Mouse (Mus musculus) olfactory bulb, adult 2 months (tissue): ENCODE measurements around the gene Flii.

Experiments
- CTCF ChIP-seq: fragments of 200-500 bp; IDR thresholded peaks from 2 replicates; pipeline ENCODE4 v1.5.1; 2012; ENCODE audit warnings: low read depth, mild to moderate bottlenecking, low read length, moderate library complexity; ENCODE audit not compliant: insufficient read depth
- POLR2A ChIP-seq: fragments of 200-500 bp; IDR thresholded peaks from 2 replicates; pipeline ENCODE4 v1.6.1; 2012; ENCODE audit warnings: mild to moderate bottlenecking, low read depth, low read length, moderate library complexity; ENCODE audit not compliant: insufficient read depth

- no peak for TF ChIP-seq POLR2A
- no peak for TF ChIP-seq CTCF
These were observed 43.7 kb upstream of the Flii start for GRCm38 (mm10) chr11:60770776-60771175.
